Mouse (Mus musculus) gastrocnemius, postnatal 14 days (tissue): ENCODE measurements at regions not wholly inside any gene's neighbourhood (a gene's known extent, or its start where the extent isn't known, plus 50 kb on each side); places are given as distances from the start of the nearest gene placed in this dataset.

ENCODE experiments used
- DNase-seq: peaks from one replicate; pipeline ENCODE4 v3.0.0; 2021; ENCODE audit warnings: mixed read lengths
- intact Hi-C: fragments of 180-260 bp; cut with DNase I; formaldehyde crosslinking; loops from one replicate; pipeline ENCODE4 v1.15.1; 2025; ENCODE audit warnings: low total_unique reads

GRCm38 (mm10) chr15:63601543-63601942 is 243.4 kb downstream of the Gsdmc2 start:
- intact Hi-C loops, result no loop called here

GRCm38 (mm10) chr15:63592758-63593463 is 252.1 kb downstream of the Gsdmc2 start:
- no peak for DNase-seq
- intact Hi-C loops, result no loop called here

More at GRCm38 (mm10) chr15:63601543-63601942, 243.4 kb downstream of the Gsdmc2 start:
- peak; percentile 23 for DNase-seq

DNA sequence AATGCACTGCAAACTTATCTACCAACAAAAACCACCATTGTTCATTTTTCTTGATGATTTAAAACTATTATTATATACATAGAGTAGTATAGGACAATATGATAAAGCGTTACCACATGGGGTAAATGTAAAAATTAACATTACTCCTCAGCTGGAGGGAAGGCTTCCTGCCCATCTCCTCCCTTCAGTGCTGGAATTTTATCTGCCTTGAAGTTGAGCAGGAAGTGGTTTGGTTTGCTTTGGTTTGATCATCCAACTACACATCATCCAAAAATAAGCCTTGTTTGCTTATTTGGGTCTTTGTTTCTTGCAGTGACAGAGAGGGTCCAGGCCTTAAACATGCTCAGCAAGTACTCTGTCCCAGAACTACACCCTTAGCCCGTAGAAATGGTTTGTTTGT is 285.7 kb downstream of the Gsdmc2 start:
- intact Hi-C loops, result no loop called here
- no peak for DNase-seq

- intact Hi-C loops, result no loop called here
- DNase-seq, result no peak
These were observed 286.3 kb downstream of the Gsdmc2 start for GRCm38 (mm10) chr15:63558691-63559090.

DNA sequence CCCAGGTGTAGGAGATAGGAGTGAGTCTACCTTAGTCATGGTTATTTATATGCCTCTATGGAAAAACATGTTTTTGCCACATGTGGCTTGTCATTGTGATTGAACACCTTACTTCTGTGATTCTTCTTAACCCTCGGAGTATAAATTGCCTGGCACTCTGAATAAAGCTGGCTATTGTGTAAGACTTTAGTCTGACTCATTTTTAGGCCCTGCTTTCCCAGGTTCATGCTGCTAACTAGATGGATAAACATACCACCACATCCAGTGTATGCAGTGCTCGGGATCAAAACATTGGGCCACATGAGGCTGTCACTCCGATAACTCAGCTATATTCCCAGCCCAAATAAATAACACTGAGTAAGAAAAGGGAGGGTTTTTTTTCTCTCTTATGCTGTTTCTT is 287.2 kb downstream of the Gsdmc2 start:
- intact Hi-C loops, result no loop called here
- DNase-seq, result no peak

- intact Hi-C loops, result no loop called here
- DNase-seq, result peak; percentile 10
These were observed 291.4 kb downstream of the Gsdmc2 start for GRCm38 (mm10) chr15:63553597-63553996.

DNA sequence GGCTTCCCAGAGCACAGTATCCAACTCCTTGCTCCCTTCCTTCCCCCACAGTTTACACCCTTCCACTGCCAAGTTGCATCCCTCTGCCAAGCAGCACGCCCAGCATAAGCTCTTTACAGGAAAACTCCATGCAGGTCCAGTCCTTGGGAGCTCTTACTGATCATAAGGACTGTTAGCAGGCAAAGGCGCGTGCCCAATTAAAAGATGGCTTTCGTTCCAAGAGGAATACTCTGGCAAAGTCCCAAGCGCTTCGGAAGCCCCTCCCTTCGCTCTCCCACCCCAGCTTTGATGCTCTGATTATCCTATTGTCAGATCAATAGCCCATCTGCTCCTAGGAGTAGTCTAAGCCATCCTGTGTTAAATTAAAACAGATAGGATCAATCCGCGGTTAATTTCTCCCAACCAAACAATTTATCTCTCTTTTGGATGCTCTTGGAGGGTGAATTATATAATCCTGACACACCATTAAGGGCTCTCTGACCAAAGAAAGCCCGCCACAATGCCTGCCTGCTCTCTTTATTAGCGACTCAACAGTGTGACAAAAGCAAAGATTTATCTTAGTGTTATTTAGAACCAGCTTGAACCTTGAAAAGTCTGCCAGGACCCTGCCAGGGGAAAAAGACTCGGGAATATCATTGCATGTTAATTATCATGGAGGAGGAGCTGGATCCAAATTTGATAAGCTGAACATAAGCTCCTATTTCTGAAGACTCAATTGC is 312.5 kb downstream of the Gsdmc2 start:
- no peak for DNase-seq
- intact Hi-C loops, result no loop called here

- no peak for DNase-seq
- intact Hi-C loops, result no loop called here
These were observed 317.7 kb downstream of the Gsdmc2 start for GRCm38 (mm10) chr15:63527318-63527717.

DNA sequence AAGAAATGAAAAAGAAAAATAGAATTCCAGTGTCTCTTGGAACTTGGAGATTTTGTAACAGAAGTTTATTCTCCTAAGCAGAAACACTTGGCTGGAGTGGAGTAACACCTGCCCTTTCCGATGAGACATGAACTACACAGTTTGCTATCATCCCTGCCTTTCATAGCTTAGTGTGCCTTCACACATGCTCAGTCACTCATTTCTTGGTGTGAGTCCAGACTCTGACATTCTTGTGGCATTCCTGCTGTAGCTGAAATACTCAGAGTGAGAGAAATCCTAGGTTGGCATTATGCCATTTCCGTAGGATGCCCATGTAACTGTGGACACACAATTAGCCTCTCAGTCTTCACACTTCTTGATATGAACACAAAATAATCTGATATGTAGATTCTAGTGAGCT is 318.2 kb downstream of the Gsdmc2 start:
- intact Hi-C loops, result no loop called here
- no peak for DNase-seq

GRCm38 (mm10) chr15:63517301-63517700 is 327.7 kb downstream of the Gsdmc2 start:
- no peak for DNase-seq
- intact Hi-C loops, result no loop called here

GRCm38 (mm10) chr15:63500453-63500852 is 344.5 kb downstream of the Gsdmc2 start:
- intact Hi-C loops, result no loop called here
- DNase-seq, result no peak

DNA sequence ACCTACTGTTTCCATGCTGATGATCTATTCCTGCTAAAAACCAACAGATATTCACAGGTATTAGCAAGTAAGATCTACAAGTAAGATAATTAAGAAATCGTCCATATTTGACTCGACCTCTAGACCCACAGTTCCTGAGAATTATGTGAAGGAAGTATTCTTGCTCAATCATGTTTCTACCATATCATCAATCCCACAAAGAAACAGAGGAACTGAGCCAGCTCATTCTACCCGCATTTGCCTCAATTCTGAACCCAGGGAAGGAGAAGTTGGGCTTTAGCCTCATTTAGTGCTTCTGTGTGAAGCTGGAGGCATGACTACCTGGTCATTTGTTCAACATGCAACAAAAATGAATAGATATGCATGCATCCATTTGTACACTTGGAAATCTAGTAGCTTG is 346.5 kb downstream of the Gsdmc2 start:
- no peak for DNase-seq
- intact Hi-C loops, result no loop called here

DNA sequence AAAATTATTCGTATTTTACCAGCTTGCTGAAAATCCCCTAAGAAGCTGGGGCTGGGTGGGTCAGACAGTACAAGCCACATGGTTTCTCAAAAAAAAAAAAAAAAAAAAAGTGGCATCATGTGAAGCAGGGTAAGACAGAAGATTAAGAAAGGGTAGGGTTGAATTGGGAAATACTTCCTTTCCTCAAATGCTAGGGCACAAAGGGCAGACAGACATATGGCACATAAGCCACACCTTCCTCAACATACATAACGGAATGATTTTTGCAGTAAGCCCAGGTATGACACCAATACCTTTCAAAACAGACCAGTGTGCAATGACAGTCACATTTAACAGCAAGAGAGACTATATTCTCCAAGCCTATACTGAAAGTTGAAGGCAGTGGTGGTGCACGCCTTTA is 347.8 kb downstream of the Gsdmc2 start:
- no peak for DNase-seq

DNA sequence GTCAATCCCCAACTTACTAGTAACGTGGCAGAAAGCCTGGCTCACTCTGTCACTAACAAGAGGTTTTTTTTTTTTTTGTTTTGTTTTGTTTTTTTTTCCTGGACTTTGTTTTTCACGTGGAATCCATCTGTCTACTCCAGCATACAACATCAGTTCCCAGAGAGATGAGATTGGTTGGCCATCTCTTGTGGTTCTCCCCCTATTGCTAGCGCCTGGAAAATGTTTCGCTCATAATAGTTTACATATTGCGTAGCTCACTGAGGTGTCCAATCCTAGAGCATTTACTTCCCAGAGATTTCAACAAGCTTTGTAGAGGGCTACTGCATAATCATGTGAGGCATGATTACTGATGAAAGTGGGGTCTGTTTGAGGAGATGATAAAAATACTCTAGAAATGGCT is 360.1 kb downstream of the Gsdmc2 start:
- intact Hi-C loops, result no loop called here
- DNase-seq, result no peak

More for the DNA sequence above, 347.8 kb downstream of the Gsdmc2 start:
- intact Hi-C loops, result no loop called here

- intact Hi-C loops, result no loop called here
- no peak for DNase-seq
These were observed 360.6 kb downstream of the Gsdmc2 start for GRCm38 (mm10) chr15:63484217-63484887.

- DNase-seq, result no peak
- intact Hi-C loops, result no loop called here
These were observed 365.6 kb downstream of the Gsdmc2 start for GRCm38 (mm10) chr15:63479270-63479805.

GRCm38 (mm10) chr15:63466916-63467315 is 378.1 kb downstream of the Gsdmc2 start:
- no peak for DNase-seq
- intact Hi-C loops, result no loop called here

- intact Hi-C loops, result no loop called here
- no peak for DNase-seq
These were observed 392.4 kb downstream of the Gsdmc2 start for GRCm38 (mm10) chr15:63452529-63452928.

- no peak for DNase-seq
These were observed 398.7 kb downstream of the Gsdmc2 start for GRCm38 (mm10) chr15:63446288-63446687.

DNA sequence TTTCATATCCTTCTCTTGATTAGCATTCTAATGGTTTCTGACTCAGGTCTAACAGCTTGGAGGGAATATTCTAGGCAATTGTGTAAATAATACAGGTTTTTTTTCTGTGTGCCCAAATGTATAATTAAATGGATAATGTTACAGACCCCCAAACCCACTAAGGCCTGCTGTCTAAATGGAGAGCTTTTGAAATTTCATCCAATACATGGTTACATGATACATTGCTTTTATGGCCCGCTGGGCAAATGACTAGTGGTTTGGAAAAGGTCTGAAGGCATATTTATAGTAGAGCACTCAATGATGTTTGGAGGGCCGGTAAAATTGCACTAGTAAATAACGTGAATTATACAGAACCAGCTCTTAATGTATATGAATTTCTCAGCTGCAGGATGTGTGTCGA is 400.0 kb downstream of the Gsdmc2 start:
- intact Hi-C loops, result no loop called here
- no peak for DNase-seq

More at GRCm38 (mm10) chr15:63446288-63446687, 398.7 kb downstream of the Gsdmc2 start:
- intact Hi-C loops, result no loop called here
